Mouse (Mus musculus): ENCODE measurements at regions not wholly inside any gene's neighbourhood (a gene's known extent, or its start where the extent isn't known, plus 50 kb on each side); places are given as distances from the start of the nearest gene placed in this dataset.

- no peaks in the 10 kb centered on the region; the same call in 1 of the 2 replicates for H3K9me3 ChIP-seq (ENCODE audit: control insufficient read depth, low read length)
- 88% methylated on average over 15 of the region's 15 CpGs for WGBS
- peaks cover 5% of the 10 kb centered on the region; the same call in 1 of the 2 replicates for H3K4me1 ChIP-seq (ENCODE audit: control insufficient read depth, insufficient read depth, low read length)
- H3K4me2 ChIP-seq = no peak overlapping the region
- H3K27me3 ChIP-seq (ENCODE audit: control insufficient read depth, insufficient read depth, low read length) = no peaks in the 10 kb centered on the region
- no peak overlapping the region for H3K27ac ChIP-seq (ENCODE audit: low read depth, low read length)
- peak; percentile 76 for DNase-seq (ENCODE audit: low spot score, missing footprints)
- H3K9ac ChIP-seq (ENCODE audit: low read length) = no peak overlapping the region
- no peaks in the 10 kb centered on the region for H3K36me3 ChIP-seq (ENCODE audit: control insufficient read depth, insufficient read depth, low read length)
- ATAC-seq (ENCODE audit: low FRiP score) = no peak
- no peak overlapping the region for H3K4me3 ChIP-seq (ENCODE audit: low read depth, low read length)
Observed at GRCm38 (mm10) chr4:33581180-33581591, 271.1 kb downstream of the Rngtt start.

DNA sequence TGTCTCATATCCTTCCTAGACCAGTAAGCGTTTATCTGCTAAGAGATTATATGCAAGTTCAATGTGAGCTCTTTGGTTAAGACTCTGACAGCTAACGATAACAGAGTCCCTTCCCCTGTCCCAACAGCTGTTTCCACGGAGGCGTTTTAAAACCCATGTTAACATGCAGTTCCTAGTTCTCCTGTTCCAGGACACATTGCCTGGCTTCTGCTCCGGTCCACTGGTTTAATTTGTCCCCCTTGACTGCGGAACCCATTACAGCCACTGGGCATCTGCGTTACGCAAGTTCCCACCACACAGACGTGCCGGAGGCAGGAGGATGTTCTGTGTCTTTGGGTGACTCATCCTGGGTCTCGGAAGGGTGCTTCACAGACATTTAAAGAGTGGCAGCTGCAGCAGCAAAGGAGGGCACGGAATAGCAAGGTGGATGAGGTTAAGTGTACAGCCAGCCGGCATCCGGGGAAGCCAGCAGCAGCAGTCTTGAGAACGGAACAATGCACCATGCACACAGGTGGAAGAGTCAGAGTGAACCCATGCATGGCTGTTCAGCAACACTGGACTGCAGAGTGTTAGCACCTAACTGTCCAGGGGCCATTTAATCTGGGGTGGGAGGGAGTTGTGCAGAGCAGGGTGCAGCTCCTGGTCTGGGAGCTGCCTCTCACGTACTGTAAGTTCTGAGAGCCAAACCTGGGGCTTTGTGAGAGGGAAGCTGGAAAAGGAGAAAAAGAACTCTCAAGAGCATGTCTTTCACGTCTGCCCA is 271.8 kb downstream of the Rngtt start:
- Histone ChIP-seq H3K4me1 (ENCODE audit: control insufficient read depth, insufficient read depth, low read length) (peaks cover 10% of the 10 kb centered on the region), H3K9me3 (ENCODE audit: control insufficient read depth, low read length) (no peaks in the 10 kb centered on the region; the same call in 1 of the 2 replicates), H3K4me3 (ENCODE audit: low read depth, low read length) (no peak overlapping the region), H3K27me3 (ENCODE audit: control insufficient read depth, insufficient read depth, low read length) (no peaks in the 10 kb centered on the region), H3K27ac (ENCODE audit: low read depth, low read length) (no peak overlapping the region), H3K36me3 (ENCODE audit: control insufficient read depth, insufficient read depth, low read length) (no peaks in the 10 kb centered on the region), H3K9ac (ENCODE audit: low read length) (no peak overlapping the region), H3K4me2 (no peak overlapping the region)
- WGBS = 86% methylated on average over 17 of the region's 17 CpGs
- ATAC-seq (ENCODE audit: low FRiP score) (no peak), DNase-seq (ENCODE audit: low spot score, missing footprints) (peak; percentile 71)

GRCm38 (mm10) chr4:33582986-33583720 is 273.0 kb downstream of the Rngtt start:
- H3K27me3 ChIP-seq (ENCODE audit: control insufficient read depth, insufficient read depth, low read length) = no peaks in the 10 kb centered on the region; the same call in 1 of the 2 replicates
- H3K9me3 ChIP-seq (ENCODE audit: control insufficient read depth, low read length) = no peaks in the 10 kb centered on the region
- WGBS = 84% methylated on average over 15 of the region's 15 CpGs
- ATAC-seq (ENCODE audit: low FRiP score) = no peak
- H3K27ac ChIP-seq (ENCODE audit: low read depth, low read length) = no peak overlapping the region
- H3K4me1 ChIP-seq (ENCODE audit: control insufficient read depth, insufficient read depth, low read length) = peaks cover 14% of the 10 kb centered on the region
- DNase-seq (ENCODE audit: low spot score, missing footprints) = peak; percentile 75
- no peaks in the 10 kb centered on the region for H3K36me3 ChIP-seq (ENCODE audit: control insufficient read depth, insufficient read depth, low read length)
- no peak overlapping the region for H3K4me3 ChIP-seq (ENCODE audit: low read depth, low read length)
- no peak overlapping the region for H3K4me2 ChIP-seq
- no peak overlapping the region for H3K9ac ChIP-seq (ENCODE audit: low read length)

DNA sequence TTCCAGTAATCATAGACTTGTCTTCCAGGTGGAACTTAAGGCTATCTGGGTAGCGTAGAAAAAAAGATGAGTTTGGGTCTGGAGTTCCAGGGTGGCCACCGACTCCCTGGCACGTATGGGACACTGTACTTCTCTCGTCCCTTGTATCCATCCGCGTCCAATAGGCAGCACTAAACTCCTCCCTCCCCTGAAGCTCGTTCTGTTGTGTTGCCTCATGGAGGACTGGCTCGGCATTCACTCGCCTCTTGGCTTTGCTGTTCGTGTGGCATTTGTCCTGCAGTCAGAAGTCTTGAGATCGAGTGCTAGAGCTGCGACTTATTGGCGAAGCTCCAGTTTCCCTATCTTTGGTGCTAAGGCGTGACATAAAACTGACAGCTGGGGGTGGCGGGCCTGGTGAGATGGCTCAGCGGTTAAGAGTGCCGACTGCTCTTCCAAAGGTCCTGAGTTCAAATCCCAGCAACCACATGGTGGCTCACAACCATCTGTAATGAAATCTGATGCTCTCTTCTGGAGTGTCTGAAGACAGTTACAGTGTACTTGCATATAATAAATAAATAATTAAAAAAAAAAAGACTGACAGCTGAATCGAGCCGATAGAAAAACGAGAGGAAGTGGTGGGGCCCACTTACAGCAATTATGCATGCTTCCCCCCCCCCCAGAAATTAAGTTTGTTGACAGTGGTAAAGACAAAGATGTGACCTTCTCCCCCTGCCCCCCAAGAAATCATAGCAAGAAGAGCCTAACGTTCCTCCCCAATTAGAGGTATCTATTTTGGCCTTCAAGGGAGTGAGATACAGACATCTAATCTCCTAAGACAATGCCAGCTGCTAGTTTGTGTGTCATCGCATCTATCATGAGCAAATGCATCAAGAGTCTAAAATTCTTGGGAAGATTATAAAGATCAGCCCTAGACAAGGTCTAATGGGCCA is 274.1 kb downstream of the Rngtt start:
- H3K27me3 ChIP-seq (ENCODE audit: control insufficient read depth, insufficient read depth, low read length) = no peaks in the 10 kb centered on the region; the same call in 1 of the 2 replicates
- ATAC-seq (ENCODE audit: low FRiP score) = no peak

GRCm38 (mm10) chr4:33585821-33586220 is 275.7 kb downstream of the Rngtt start:
- WGBS = 76% methylated on average over 6 of the region's 6 CpGs
- no peaks in the 10 kb centered on the region for H3K9me3 ChIP-seq (ENCODE audit: control insufficient read depth, low read length)
- no peaks in the 10 kb centered on the region; the same call in 1 of the 2 replicates for H3K27me3 ChIP-seq (ENCODE audit: control insufficient read depth, insufficient read depth, low read length)
- no peak overlapping the region for H3K9ac ChIP-seq (ENCODE audit: low read length)
- H3K4me2 ChIP-seq = no peak overlapping the region; the same call in 1 of the 2 replicates
- H3K4me3 ChIP-seq (ENCODE audit: low read depth, low read length) = no peak overlapping the region
- DNase-seq (ENCODE audit: low spot score, missing footprints) = peak; percentile 82
- H3K4me1 ChIP-seq (ENCODE audit: control insufficient read depth, insufficient read depth, low read length) = peaks cover 21% of the 10 kb centered on the region
- H3K36me3 ChIP-seq (ENCODE audit: control insufficient read depth, insufficient read depth, low read length) = no peaks in the 10 kb centered on the region
- H3K27ac ChIP-seq (ENCODE audit: low read depth, low read length) = peak overlapping the region; percentile 82; the same call in 1 of the 2 replicates
- no peak for ATAC-seq (ENCODE audit: low FRiP score)

More for the DNA sequence above, 274.1 kb downstream of the Rngtt start:
- Histone ChIP-seq H3K9me3 (ENCODE audit: control insufficient read depth, low read length) (no peaks in the 10 kb centered on the region), H3K36me3 (ENCODE audit: control insufficient read depth, insufficient read depth, low read length) (no peaks in the 10 kb centered on the region), H3K27ac (ENCODE audit: low read depth, low read length) (no peak overlapping the region), H3K4me1 (ENCODE audit: control insufficient read depth, insufficient read depth, low read length) (peaks cover 20% of the 10 kb centered on the region), H3K4me2 (no peak overlapping the region), H3K4me3 (ENCODE audit: low read depth, low read length) (no peak overlapping the region), H3K9ac (ENCODE audit: low read length) (no peak overlapping the region)
- DNase-seq (ENCODE audit: low spot score, missing footprints) = no peak
- WGBS = 94% methylated on average over 22 of the region's 22 CpGs

DNA sequence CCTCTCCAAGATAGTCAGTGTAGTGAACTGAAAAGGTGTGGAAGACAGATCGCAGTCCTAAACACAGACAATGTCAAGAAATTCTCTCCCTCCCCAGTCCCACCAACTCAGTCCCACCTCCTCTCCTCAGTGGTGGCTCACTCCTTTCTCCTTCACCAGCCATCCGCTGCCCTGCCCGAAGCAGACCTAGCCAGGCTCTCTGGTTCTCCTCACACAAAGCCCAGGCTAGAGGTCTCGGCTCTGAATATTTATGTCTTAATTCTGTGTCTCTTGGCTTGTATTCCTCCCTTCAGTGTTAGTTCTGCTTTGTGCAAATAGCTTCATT is 276.1 kb downstream of the Rngtt start:
- DNase-seq (ENCODE audit: low spot score, missing footprints) = no peak
- peak; percentile 73 for ATAC-seq (ENCODE audit: low FRiP score)
- Histone ChIP-seq H3K27me3 (ENCODE audit: control insufficient read depth, insufficient read depth, low read length) (no peaks in the 10 kb centered on the region; the same call in 1 of the 2 replicates), H3K4me3 (ENCODE audit: low read depth, low read length) (no peak overlapping the region), H3K36me3 (ENCODE audit: control insufficient read depth, insufficient read depth, low read length) (no peaks in the 10 kb centered on the region), H3K4me2 (peak overlapping the region; percentile 37; the same call in 1 of the 2 replicates), H3K9ac (ENCODE audit: low read length) (peak overlapping the region; percentile 52; the same call in 1 of the 2 replicates), H3K4me1 (ENCODE audit: control insufficient read depth, insufficient read depth, low read length) (peaks cover 21% of the 10 kb centered on the region), H3K27ac (ENCODE audit: low read depth, low read length) (peak overlapping the region; percentile 82), H3K9me3 (ENCODE audit: control insufficient read depth, low read length) (no peaks in the 10 kb centered on the region)
- 24% methylated on average over 4 of the region's 4 CpGs for WGBS

- peak; percentile 75 for ATAC-seq (ENCODE audit: low FRiP score)
- DNase-seq (ENCODE audit: low spot score, missing footprints) = peak; percentile 94
- peak overlapping the region; percentile 37 for H3K4me2 ChIP-seq
- H3K9ac ChIP-seq (ENCODE audit: low read length) = peak overlapping the region; percentile 52; the same call in 1 of the 2 replicates
- peaks cover 21% of the 10 kb centered on the region for H3K4me1 ChIP-seq (ENCODE audit: control insufficient read depth, insufficient read depth, low read length)
- H3K36me3 ChIP-seq (ENCODE audit: control insufficient read depth, insufficient read depth, low read length) = no peaks in the 10 kb centered on the region
- H3K27ac ChIP-seq (ENCODE audit: low read depth, low read length) = peak overlapping the region; percentile 82
- H3K4me3 ChIP-seq (ENCODE audit: low read depth, low read length) = no peak overlapping the region; the same call in 1 of the 2 replicates
- 6% methylated on average over 15 of the region's 15 CpGs for WGBS
- no peaks in the 10 kb centered on the region for H3K9me3 ChIP-seq (ENCODE audit: control insufficient read depth, low read length)
- H3K27me3 ChIP-seq (ENCODE audit: control insufficient read depth, insufficient read depth, low read length) = no peaks in the 10 kb centered on the region; the same call in 1 of the 2 replicates
Observed at GRCm38 (mm10) chr4:33586615-33587451, 276.7 kb downstream of the Rngtt start.

DNA sequence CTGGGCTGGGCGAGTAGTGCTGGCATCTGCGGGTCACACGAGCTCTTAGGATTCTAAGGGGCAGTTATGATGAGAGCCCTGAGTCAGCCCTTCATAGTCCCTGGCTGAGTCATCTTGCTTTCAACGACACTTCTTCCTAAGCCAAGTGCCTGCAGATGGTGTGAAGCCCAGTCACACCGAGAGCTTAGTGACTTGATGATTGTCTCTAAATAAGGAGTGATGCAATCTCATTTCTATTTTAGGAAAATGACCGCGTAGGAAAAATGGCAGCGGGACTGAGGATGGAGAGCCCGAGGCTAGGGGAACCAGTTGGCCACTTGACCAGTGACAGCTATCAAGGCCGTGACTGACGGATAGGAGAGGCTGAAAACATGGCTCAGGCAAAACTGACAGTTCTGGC is 277.6 kb downstream of the Rngtt start:
- Histone ChIP-seq H3K36me3 (ENCODE audit: control insufficient read depth, insufficient read depth, low read length) (no peaks in the 10 kb centered on the region), H3K9ac (ENCODE audit: low read length) (no peak overlapping the region), H3K4me1 (ENCODE audit: control insufficient read depth, insufficient read depth, low read length) (peaks cover 21% of the 10 kb centered on the region), H3K9me3 (ENCODE audit: control insufficient read depth, low read length) (no peaks in the 10 kb centered on the region; the same call in 1 of the 2 replicates), H3K27me3 (ENCODE audit: control insufficient read depth, insufficient read depth, low read length) (no peaks in the 10 kb centered on the region; the same call in 1 of the 2 replicates), H3K4me2 (no peak overlapping the region), H3K27ac (ENCODE audit: low read depth, low read length) (no peak overlapping the region), H3K4me3 (ENCODE audit: low read depth, low read length) (no peak overlapping the region)
- whole genome bisulfite sequencing = 81% methylated on average over 11 of the region's 11 CpGs
- no peak for DNase-seq (ENCODE audit: low spot score, missing footprints)
- ATAC-seq (ENCODE audit: low FRiP score) = peak; percentile 22; the same call in 1 of the 2 replicates

Measured in midbrain, embryonic 11.5 days (tissue).